Mouse (Mus musculus): ENCODE results near the gene Gm10643.

DNA sequence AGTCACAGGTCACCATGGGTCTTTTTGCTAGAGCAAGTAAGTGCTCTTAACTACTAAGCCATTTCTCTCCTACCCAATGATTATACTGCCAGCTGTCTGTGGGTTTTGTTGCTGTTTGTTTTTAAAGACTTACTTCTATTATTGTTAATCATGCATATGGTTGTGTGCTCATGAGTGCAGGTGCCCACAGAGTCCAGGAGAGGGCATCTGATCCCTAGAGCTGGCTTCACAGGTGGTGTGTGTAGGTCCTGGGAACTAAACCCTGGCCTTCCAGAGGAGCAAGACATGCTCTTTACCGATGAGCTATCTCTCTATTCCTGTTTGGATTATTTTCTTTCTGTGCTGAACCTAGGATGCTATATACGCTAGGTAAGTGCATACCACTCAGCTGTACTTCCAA is 5.7 kb downstream of the Gm10643 start:
- no peak for TF ChIP-seq CTCF (IDR thresholded peaks at IDR 0.05; ENCODE audit: extremely low read depth, insufficient read length, insufficient replicate concordance, low read depth, low read length)
- no peak for TF ChIP-seq POLR2A (IDR thresholded peaks at IDR 0.05; ENCODE audit: low read depth, low read length)
